Mouse (Mus musculus): ENCODE measurements around the gene Ndufb8. TPM values are rescaled to one million over a fixed set of nuclear protein-coding genes. Genes with fewer than 3 reads are reported as not detected.

Gene Ndufb8
- 387 and 560 TPM in 2 replicates for total RNA-seq (2014; rRNA removed)
- 841 and 914 TPM in 2 replicates for polyA plus RNA-seq (2015; fragmentation: Nextera tagmentation; extraction: Ambion mirVana)

- WGBS = under 1% methylated on average over 50 of the region's 50 CpGs
- H3K4me2 ChIP-seq (ENCODE audit: low read depth, low read length, poor library complexity, severe bottlenecking) = peak within 1 kb of the TSS; percentile 77
- peak within 1 kb of the TSS; percentile 91 for H3K9ac ChIP-seq (replicated peaks; ENCODE audit: low read length, poor library complexity, severe bottlenecking)
- peaks cover 27% of the 10 kb centered on the region for H3K36me3 ChIP-seq (ENCODE audit: insufficient read depth, low read length)
- TF ChIP-seq CTCF (IDR thresholded peaks at IDR 0.05) = no peak
- ATAC-seq (ENCODE audit: low FRiP score) (peak; percentile 89), DNase-seq (ENCODE audit: low spot score) (peak; percentile 93)
- H3K9me3 ChIP-seq (ENCODE audit: low read length) = no peaks in the 10 kb centered on the region
- H3K4me3 ChIP-seq (ENCODE audit: low read depth, low read length) = peak within 1 kb of the TSS; percentile 80
- H3K27ac ChIP-seq (ENCODE audit: low read depth, low read length) = peak within 1 kb of the TSS; percentile 79
- H3K4me1 ChIP-seq (ENCODE audit: insufficient read depth, low read length) = peaks cover 4% of the 10 kb centered on the region; the same call in 1 of the 2 replicates
- peaks cover 8% of the 10 kb centered on the region; the same call in 1 of the 2 replicates for H3K27me3 ChIP-seq (ENCODE audit: insufficient read depth, low read length)
These were observed at the start of gene Ndufb8 for GRCm38 (mm10) chr19:44554861-44555590. Gene Ndufb8 (minus strand): TSS chr19:44555440.

DNA sequence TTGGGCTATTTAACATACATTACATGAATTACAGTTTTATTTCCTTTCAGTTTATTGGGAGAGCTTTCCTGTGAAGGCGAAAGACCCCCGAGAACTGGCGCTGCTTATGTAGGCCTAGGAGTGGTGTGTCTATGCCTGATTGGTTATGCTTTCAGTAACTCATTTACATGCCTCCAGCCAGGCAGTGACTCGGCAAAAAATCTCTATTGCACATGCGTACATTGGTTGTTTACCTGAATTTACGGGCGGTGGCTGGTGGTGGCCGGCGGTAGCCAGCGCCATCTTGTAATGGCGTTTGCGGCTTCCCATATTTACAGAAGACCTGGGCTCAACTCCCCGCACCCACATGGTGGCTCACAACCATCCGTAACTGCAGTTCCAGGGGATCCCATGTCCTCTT lies 38.9 kb upstream of the Ndufb8 start:
- Histone ChIP-seq H3K4me1 (ENCODE audit: insufficient read depth, low read length) (no peaks in the 10 kb centered on the region), H3K9me3 (ENCODE audit: low read length) (no peaks in the 10 kb centered on the region), H3K4me3 (ENCODE audit: low read depth, low read length) (no peak overlapping the region), H3K27ac (ENCODE audit: low read depth, low read length) (no peak overlapping the region), H3K4me2 (ENCODE audit: low read depth, low read length, poor library complexity, severe bottlenecking) (no peak overlapping the region), H3K27me3 (ENCODE audit: insufficient read depth, low read length) (no peaks in the 10 kb centered on the region), H3K9ac (replicated peaks; ENCODE audit: low read length, poor library complexity, severe bottlenecking) (no peak overlapping the region), H3K36me3 (ENCODE audit: insufficient read depth, low read length) (no peaks in the 10 kb centered on the region)
- WGBS = 96% methylated on average over 14 of the region's 14 CpGs
- no peak for ATAC-seq (ENCODE audit: low FRiP score)
- no peak for DNase-seq (ENCODE audit: low spot score)
- TF ChIP-seq CTCF (IDR thresholded peaks at IDR 0.05) = no peak

- H3K27me3 ChIP-seq (ENCODE audit: insufficient read depth, low read length) = peaks cover under 1% of the 10 kb centered on the region; the same call in 1 of the 2 replicates
- WGBS = 67% methylated on average over 6 of the region's 6 CpGs
- no peaks in the 10 kb centered on the region for H3K36me3 ChIP-seq (ENCODE audit: insufficient read depth, low read length)
- no peak overlapping the region for H3K4me3 ChIP-seq (ENCODE audit: low read depth, low read length)
- DNase-seq (ENCODE audit: low spot score) = no peak
- H3K27ac ChIP-seq (ENCODE audit: low read depth, low read length) = no peak overlapping the region
- no peak overlapping the region for H3K4me2 ChIP-seq (ENCODE audit: low read depth, low read length, poor library complexity, severe bottlenecking)
- H3K9ac ChIP-seq (replicated peaks; ENCODE audit: low read length, poor library complexity, severe bottlenecking) = no peak overlapping the region
- no peaks in the 10 kb centered on the region for H3K4me1 ChIP-seq (ENCODE audit: insufficient read depth, low read length)
- TF ChIP-seq CTCF (IDR thresholded peaks at IDR 0.05) = no peak
- no peaks in the 10 kb centered on the region for H3K9me3 ChIP-seq (ENCODE audit: low read length)
- no peak for ATAC-seq (ENCODE audit: low FRiP score)
These were observed 36.4 kb upstream of the Ndufb8 start for GRCm38 (mm10) chr19:44591638-44592037.

GRCm38 (mm10) chr19:44590992-44591391 lies 35.8 kb upstream of the Ndufb8 start:
- Histone ChIP-seq H3K4me1 (ENCODE audit: insufficient read depth, low read length) (no peaks in the 10 kb centered on the region), H3K9ac (replicated peaks; ENCODE audit: low read length, poor library complexity, severe bottlenecking) (no peak overlapping the region), H3K9me3 (ENCODE audit: low read length) (no peaks in the 10 kb centered on the region), H3K36me3 (ENCODE audit: insufficient read depth, low read length) (no peaks in the 10 kb centered on the region), H3K27ac (ENCODE audit: low read depth, low read length) (no peak overlapping the region), H3K27me3 (ENCODE audit: insufficient read depth, low read length) (peaks cover 7% of the 10 kb centered on the region), H3K4me2 (ENCODE audit: low read depth, low read length, poor library complexity, severe bottlenecking) (no peak overlapping the region), H3K4me3 (ENCODE audit: low read depth, low read length) (no peak overlapping the region)
- DNase-seq (ENCODE audit: low spot score) = no peak
- WGBS = 69% methylated on average over 18 of the region's 18 CpGs
- ATAC-seq (ENCODE audit: low FRiP score) = no peak
- no peak for TF ChIP-seq CTCF (IDR thresholded peaks at IDR 0.05)

DNA sequence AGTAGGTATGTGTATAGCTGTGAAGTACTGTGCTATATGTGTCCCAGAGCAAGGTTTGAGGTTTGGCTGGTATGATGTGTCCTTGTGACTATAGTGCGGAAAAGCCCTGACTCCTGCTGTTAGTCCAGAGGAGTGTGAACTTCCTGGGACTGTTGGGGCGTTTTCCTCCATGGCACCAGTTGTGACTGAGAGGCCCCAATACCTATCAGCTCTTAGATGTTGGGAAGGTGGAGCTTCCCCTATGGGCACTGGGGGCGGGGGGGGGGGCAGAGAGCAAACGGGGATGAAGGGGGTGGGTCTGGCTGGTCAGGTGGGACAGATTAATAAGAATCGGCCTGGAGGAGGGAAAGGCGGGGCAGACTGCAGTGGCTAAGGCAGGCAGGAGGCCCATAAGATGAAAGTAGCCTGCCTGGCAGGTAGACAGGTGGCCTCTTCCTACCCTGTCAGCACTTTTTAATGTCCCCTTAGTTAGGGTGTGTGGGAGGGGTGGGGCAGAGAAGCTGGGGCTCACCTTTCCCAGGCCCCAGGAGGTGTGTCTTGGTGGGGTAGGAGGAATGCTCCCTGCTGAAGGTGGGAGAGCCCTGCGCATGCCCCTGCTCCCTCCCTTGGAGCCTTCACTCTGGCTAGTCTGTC lies 34.5 kb upstream of the Ndufb8 start:
- H3K4me3 ChIP-seq (ENCODE audit: low read depth, low read length) = no peak overlapping the region
- no peak for ATAC-seq (ENCODE audit: low FRiP score)
- H3K4me2 ChIP-seq (ENCODE audit: low read depth, low read length, poor library complexity, severe bottlenecking) = no peak overlapping the region
- WGBS = 57% methylated on average over 7 of the region's 7 CpGs
- H3K4me1 ChIP-seq (ENCODE audit: insufficient read depth, low read length) = no peaks in the 10 kb centered on the region
- no peak overlapping the region for H3K27ac ChIP-seq (ENCODE audit: low read depth, low read length)
- H3K9me3 ChIP-seq (ENCODE audit: low read length) = no peaks in the 10 kb centered on the region
- H3K9ac ChIP-seq (replicated peaks; ENCODE audit: low read length, poor library complexity, severe bottlenecking) = no peak overlapping the region
- H3K27me3 ChIP-seq (ENCODE audit: insufficient read depth, low read length) = peaks cover 15% of the 10 kb centered on the region
- no peak for DNase-seq (ENCODE audit: low spot score)
- TF ChIP-seq CTCF (IDR thresholded peaks at IDR 0.05) = no peak
- H3K36me3 ChIP-seq (ENCODE audit: insufficient read depth, low read length) = no peaks in the 10 kb centered on the region

DNA sequence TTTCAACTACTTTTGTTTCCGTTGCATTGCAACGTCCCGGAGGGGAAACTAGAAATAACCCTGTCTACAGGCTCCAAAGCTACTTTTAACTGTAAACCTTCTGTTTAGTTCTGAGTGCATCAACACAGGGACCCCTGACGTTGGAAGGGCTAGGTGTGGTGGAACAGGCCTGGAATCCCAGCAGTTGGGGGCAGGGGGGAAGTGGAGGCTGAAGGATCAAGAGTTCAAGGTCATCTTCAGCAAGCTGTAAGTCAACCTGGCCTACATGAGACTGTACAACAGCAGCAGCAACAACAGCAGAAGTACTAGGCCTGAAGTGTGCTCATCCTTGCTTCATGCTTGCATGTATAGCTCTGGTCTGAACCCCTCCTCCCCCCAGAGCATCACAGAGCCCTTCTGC lies 32.8 kb upstream of the Ndufb8 start:
- H3K4me2 ChIP-seq (ENCODE audit: low read depth, low read length, poor library complexity, severe bottlenecking) = no peak overlapping the region
- no peak overlapping the region for H3K9ac ChIP-seq (replicated peaks; ENCODE audit: low read length, poor library complexity, severe bottlenecking)
- no peak overlapping the region for H3K27ac ChIP-seq (ENCODE audit: low read depth, low read length)
- no peak for TF ChIP-seq CTCF (IDR thresholded peaks at IDR 0.05)
- H3K4me3 ChIP-seq (ENCODE audit: low read depth, low read length) = no peak overlapping the region
- WGBS = 39% methylated on average over 4 of the region's 4 CpGs
- H3K27me3 ChIP-seq (ENCODE audit: insufficient read depth, low read length) = peaks cover 24% of the 10 kb centered on the region
- no peaks in the 10 kb centered on the region for H3K9me3 ChIP-seq (ENCODE audit: low read length)
- ATAC-seq (ENCODE audit: low FRiP score) (no peak), DNase-seq (ENCODE audit: low spot score) (no peak)
- H3K4me1 ChIP-seq (ENCODE audit: insufficient read depth, low read length) = no peaks in the 10 kb centered on the region
- no peaks in the 10 kb centered on the region for H3K36me3 ChIP-seq (ENCODE audit: insufficient read depth, low read length)

All from midbrain, postnatal 0 days (tissue).